Mouse (Mus musculus): ENCODE results near the gene Dpep1. TPM values are rescaled to one million over a fixed set of nuclear protein-coding genes. Genes with fewer than 3 reads are reported as not detected.

Gene Dpep1
- 8.9 and 10.5 TPM in 2 replicates for polyA plus RNA-seq (2015; fragmentation: Nextera tagmentation; extraction: Ambion mirVana)

GRCm38 (mm10) chr8:123185566-123186409, at the start of gene Dpep1:
Gene Dpep1, plus strand, starts transcription at chr8:123186242.

GRCm38 (mm10) chr8:123157888-123158465, 28.1 kb upstream of the Dpep1 start, which contains the start of gene Sult5a1:
Gene Sult5a1, minus strand, starts transcription at chr8:123158315.

GRCm38 (mm10) chr8:123212321-123213117, 26.5 kb downstream of the Dpep1 start, which contains the start of the genes Chmp1a and Spata33:
Gene Chmp1a, minus strand, starts transcription at chr8:123212763.
Gene Spata33, plus strand, starts transcription at chr8:123212832.

GRCm38 (mm10) chr8:123224278-123225266, 38.5 kb downstream of the Dpep1 start, which contains the start of gene Cdk10:
Gene Cdk10, plus strand, starts transcription at chr8:123224842.

GRCm38 (mm10) chr8:123235520-123236497, 49.8 kb downstream of the Dpep1 start, which contains the start of gene Spata2l:
Gene Spata2l, minus strand, starts transcription at chr8:123236233.

Other genes starting within 250 kb of the Dpep1 start
- 34.2 and 41.3 TPM in 2 replicates for gene Ankrd11, start 144.0 kb upstream of the Dpep1 start, polyA plus RNA-seq (2015; fragmentation: Nextera tagmentation; extraction: Ambion mirVana)
- gene Spg7, start 123.3 kb upstream of the Dpep1 start, polyA plus RNA-seq (2015; fragmentation: Nextera tagmentation; extraction: Ambion mirVana): 28.2 and 29.1 TPM in 2 replicates
- 1,348 and 1,461 TPM in 2 replicates for gene Rpl13, start 83.9 kb upstream of the Dpep1 start, polyA plus RNA-seq (2015; fragmentation: Nextera tagmentation; extraction: Ambion mirVana)
- 10.3 and 14.4 TPM in 2 replicates for gene Cpne7, start 68.9 kb upstream of the Dpep1 start, polyA plus RNA-seq (2015; fragmentation: Nextera tagmentation; extraction: Ambion mirVana)
- 6.1 and 8.2 TPM in 2 replicates for gene Sult5a1, start 27.9 kb upstream of the Dpep1 start, polyA plus RNA-seq (2015; fragmentation: Nextera tagmentation; extraction: Ambion mirVana)
- gene Chmp1a, start 26.5 kb downstream of the Dpep1 start, polyA plus RNA-seq (2015; fragmentation: Nextera tagmentation; extraction: Ambion mirVana): 85.5 and 99.0 TPM in 2 replicates
- gene Spata33, start 26.6 kb downstream of the Dpep1 start, polyA plus RNA-seq (2015; fragmentation: Nextera tagmentation; extraction: Ambion mirVana): 0.33 and 0.43 TPM in 2 replicates
- 9.7 and 11.9 TPM in 2 replicates for gene Cdk10, start 38.6 kb downstream of the Dpep1 start, polyA plus RNA-seq (2015; fragmentation: Nextera tagmentation; extraction: Ambion mirVana)
- 1.5 and 2.4 TPM in 2 replicates for gene Spata2l, start 50.0 kb downstream of the Dpep1 start, polyA plus RNA-seq (2015; fragmentation: Nextera tagmentation; extraction: Ambion mirVana)
- gene Zfp276, start 68.0 kb downstream of the Dpep1 start, polyA plus RNA-seq (2015; fragmentation: Nextera tagmentation; extraction: Ambion mirVana): 11.3 and 12.2 TPM in 2 replicates
- 7.9 and 10.9 TPM in 2 replicates for gene Vps9d1, start 68.1 kb downstream of the Dpep1 start, polyA plus RNA-seq (2015; fragmentation: Nextera tagmentation; extraction: Ambion mirVana)
- gene Fanca, start 132.3 kb downstream of the Dpep1 start, polyA plus RNA-seq (2015; fragmentation: Nextera tagmentation; extraction: Ambion mirVana): 27.5 and 28.0 TPM in 2 replicates
- gene Spire2, start 146.5 kb downstream of the Dpep1 start, polyA plus RNA-seq (2015; fragmentation: Nextera tagmentation; extraction: Ambion mirVana): 3.0 and 3.4 TPM in 2 replicates
- gene Tcf25, start 187.5 kb downstream of the Dpep1 start, polyA plus RNA-seq (2015; fragmentation: Nextera tagmentation; extraction: Ambion mirVana): 81.3 and 88.0 TPM in 2 replicates
- 0.13 and 0.18 TPM in 2 replicates for gene Mc1r, start 220.9 kb downstream of the Dpep1 start, polyA plus RNA-seq (2015; fragmentation: Nextera tagmentation; extraction: Ambion mirVana)
- gene Tubb3, start 225.2 kb downstream of the Dpep1 start, polyA plus RNA-seq (2015; fragmentation: Nextera tagmentation; extraction: Ambion mirVana): 0.49 and 0.63 TPM in 2 replicates
- gene Def8, start 237.3 kb downstream of the Dpep1 start, polyA plus RNA-seq (2015; fragmentation: Nextera tagmentation; extraction: Ambion mirVana): 16.1 and 17.4 TPM in 2 replicates